13 mouse cellular contexts compared by ENCODE assay signal in genomic region chr7:131042657-131043056, GRCm38 (mm10). TPM values are rescaled to one million over a fixed set of nuclear protein-coding genes. Genes with fewer than 3 reads are reported as not detected.
DNase-seq lines count a peak whose midpoint lies in the region.
"Had no signal": no experiment of that assay in that cellular context is flagged by ENCODE, and none has a peak within 500 bp of the region (broad histone marks: within the 10 kb centered on the region; RNA-seq: fewer than 3 reads in every experiment).

No protein-coding gene starts in this region.

- H3K9me3 ChIP-seq in midbrain, embryonic 10.5 days (replicated peaks) = no peaks in the 10 kb centered on the region
- H3K9me3 ChIP-seq: midbrain, embryonic 12.5 days; stomach, embryonic 15.5 days had no signal

- H3K27me3 ChIP-seq in midbrain, embryonic 10.5 days (ENCODE audit: low read depth, poor library complexity, severe bottlenecking) = no peaks in the 10 kb centered on the region
- H3K27me3 ChIP-seq: midbrain, embryonic 12.5 days; stomach, embryonic 15.5 days had no signal

- H3K4me3 ChIP-seq in midbrain, embryonic 10.5 days = no peak overlapping the region
- H3K4me3 ChIP-seq: midbrain, embryonic 12.5 days; stomach, embryonic 15.5 days had no signal

- intact Hi-C loops in left cerebral cortex, postnatal 4 days (cut with DNase I) = no loop called here
- intact Hi-C loops in left cerebral cortex, postnatal 10 days (cut with DNase I) = no loop called here

- DNase-seq in embryo, embryonic 10.5 days (ENCODE audit: low spot score) = peak; percentile 11
- no peak for DNase-seq in embryo, embryonic 9.5 days (ENCODE audit: extremely low spot score)
- peak; percentile 12 for DNase-seq in left cerebral cortex, postnatal 4 days
- DNase-seq in left cerebral cortex, postnatal 10 days (ENCODE audit: extremely low spot score in 1 of 2, low spot score in 2 of 2) = no peak
- DNase-seq in Muller cell, postnatal 12 days (ENCODE audit: inconsistent ontology term) = peak; percentile 8
- peak; percentile 22 for DNase-seq in lung, postnatal 10 days
- DNase-seq in midbrain, embryonic 10.5 days (ENCODE audit: low spot score) = no peak
- no peak for DNase-seq in adrenal gland, adult 18-20 months (ENCODE audit: low spot score in 2 of 2)
- DNase-seq: cerebellum, adult 18-20 months; kidney, adult 11 months had no signal

- no peaks in the 10 kb centered on the region for H3K36me3 ChIP-seq in midbrain, embryonic 10.5 days
- H3K36me3 ChIP-seq: midbrain, embryonic 12.5 days; stomach, embryonic 15.5 days had no signal

- H3K4me1 ChIP-seq in midbrain, embryonic 10.5 days = no peaks in the 10 kb centered on the region
- H3K4me1 ChIP-seq: midbrain, embryonic 12.5 days; stomach, embryonic 15.5 days had no signal

- 62% methylated on average over 1 of the region's 1 CpGs for WGBS in midbrain, embryonic 10.5 days

- H3K27ac ChIP-seq in midbrain, embryonic 10.5 days (replicated peaks) = no peak overlapping the region
- H3K27ac ChIP-seq: midbrain, embryonic 12.5 days; stomach, embryonic 15.5 days had no signal

RNA-seq across cellular contexts. Expression of gene Dmbt1, which starts 10.8 kb away (rescaled TPM):
- under 1 TPM in 1 of 2 experiments, not detected in 1; 0.06 TPM for total RNA-seq in left cerebral cortex, postnatal 4 days (2021)
- not detected for total RNA-seq in left cerebral cortex, postnatal 10 days (2021)
- polyA plus RNA-seq in midbrain, embryonic 10.5 days (2016; fragmentation: Nextera tagmentation; extraction: Ambion mirVana) = not detected in 2 replicates
- not detected for total RNA-seq in adrenal gland, adult 18-20 months (2021)
- total RNA-seq: layer of hippocampus, postnatal 25 days had no signal
- polyA plus RNA-seq: midbrain, embryonic 12.5 days had no signal

Comparison
In these comparisons a context has a peak if more than half of its experiments do, and no peak if none do; other contexts are left out.
1. DNase-seq: peak in embryo, embryonic 10.5 days (single experiment), left cerebral cortex, postnatal 4 days (single experiment), Muller cell, postnatal 12 days (single experiment) and lung, postnatal 10 days (single experiment); none in embryo, embryonic 9.5 days (single experiment), left cerebral cortex, postnatal 10 days (0 of 2), midbrain, embryonic 10.5 days (single experiment) and adrenal gland, adult 18-20 months (0 of 2).